Mouse (Mus musculus) embryonic fibroblast, embryonic 13.5 days (primary cell): Measurements from ENCODE around the gene Agxt. TPM values are rescaled to one million over a fixed set of nuclear protein-coding genes. Genes with fewer than 3 reads are reported as not detected.

Source experiments
- H3K27ac ChIP-seq: 2 replicates; pipeline ENCODE4 v1.5.1; 2012; ENCODE audit warnings: low read length, control low read depth, inconsistent platforms; ENCODE audit not compliant: insufficient read depth
- H3K4me1 ChIP-seq: 2 replicates; pipeline ENCODE4 v1.6.1; 2011; ENCODE audit warnings: low read length; ENCODE audit not compliant: control insufficient read depth, insufficient read depth
- H3K4me3 ChIP-seq: 2 replicates; pipeline ENCODE4 v1.5.1; 2011; ENCODE audit warnings: mild to moderate bottlenecking, control low read depth, low read length; ENCODE audit not compliant: insufficient read depth
- CTCF ChIP-seq: IDR thresholded peaks from 2 replicates; pipeline ENCODE4 v1.5.1; 2011; ENCODE audit warnings: mild to moderate bottlenecking, control low read depth, low read length, moderate library complexity, borderline replicate concordance; ENCODE audit not compliant: insufficient read depth
- POLR2A ChIP-seq: IDR thresholded peaks from 2 replicates; pipeline ENCODE4 v1.6.1; 2011; ENCODE audit warnings: low read depth, mild to moderate bottlenecking, control low read depth, low read length, moderate library complexity
- polyA plus RNA-seq: library from polyadenylated mRNA; stranded (reverse); fragments of >200 nt; gene quantifications from 2 replicates; pipeline ENCODE4 v1.2.4, GENCODE M21; 2011; ENCODE audit warnings: low read depth; ENCODE audit not compliant: missing spikeins, insufficient read length

Gene Agxt
- polyA plus RNA-seq, 1 experiment, result not detected

DNA sequence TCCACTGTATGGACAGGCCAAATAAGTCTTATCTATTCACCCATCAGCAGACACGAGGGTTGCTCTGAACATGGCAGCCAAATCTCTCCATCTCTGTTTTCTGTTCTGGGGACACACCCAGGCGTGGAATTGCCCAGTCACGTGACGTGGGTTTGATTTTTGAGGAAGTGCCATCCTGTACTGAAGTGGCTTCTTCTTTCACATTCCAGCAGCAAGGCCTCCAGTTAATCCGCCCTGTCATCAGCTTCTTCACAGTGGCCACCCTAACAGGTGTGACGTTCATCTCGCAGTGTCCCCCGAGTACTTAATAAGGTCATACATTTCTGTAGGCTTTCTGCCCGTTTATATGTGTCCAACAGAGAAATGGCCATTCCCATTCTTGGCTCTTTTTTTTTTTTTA is 30.4 kb downstream of the Agxt start:
- Histone ChIP-seq H3K4me1 (no peaks in the 10 kb centered on the region), H3K27ac (no peak overlapping the region), H3K4me3 (no peak overlapping the region)
- TF ChIP-seq POLR2A, result no peak
- TF ChIP-seq CTCF, result no peak

DNA sequence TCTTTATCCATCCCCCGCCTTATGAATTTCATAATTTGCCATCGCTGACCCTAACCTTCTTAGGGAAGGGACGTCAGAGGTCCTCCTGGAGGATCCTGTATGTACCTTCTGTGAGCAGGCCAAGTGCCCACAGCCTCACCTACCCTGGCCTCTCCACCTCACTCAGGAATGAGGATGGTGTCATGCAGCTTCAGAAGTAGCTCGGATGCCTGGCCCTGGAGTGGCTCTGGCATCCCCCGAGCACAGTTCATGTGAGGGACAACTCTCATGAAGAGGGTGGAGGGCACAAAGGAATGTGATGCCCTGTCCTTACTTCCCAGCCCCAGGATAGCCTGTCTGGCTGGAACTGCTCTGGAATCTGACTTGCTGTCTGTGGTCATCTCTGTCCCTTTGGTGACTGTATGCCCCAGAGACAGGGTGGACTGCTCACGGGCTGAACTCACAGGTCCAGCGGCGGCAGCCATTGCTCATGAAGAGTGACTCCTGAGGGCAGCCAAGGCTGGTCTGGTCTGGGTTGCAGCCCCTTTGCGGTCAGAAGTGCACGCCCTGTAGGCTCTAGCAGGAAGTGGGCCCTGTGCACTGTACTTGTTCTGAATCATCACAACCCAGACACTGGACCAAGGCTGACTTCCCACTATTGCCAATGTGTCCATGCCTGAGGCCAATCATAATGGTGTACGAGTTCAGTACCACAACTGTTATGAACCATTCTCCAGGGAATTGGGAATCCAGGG is 31.5 kb downstream of the Agxt start:
- Histone ChIP-seq H3K4me3 (no peak overlapping the region), H3K4me1 (no peaks in the 10 kb centered on the region), H3K27ac (no peak overlapping the region)
- no peak for TF ChIP-seq POLR2A
- no peak for TF ChIP-seq CTCF

DNA sequence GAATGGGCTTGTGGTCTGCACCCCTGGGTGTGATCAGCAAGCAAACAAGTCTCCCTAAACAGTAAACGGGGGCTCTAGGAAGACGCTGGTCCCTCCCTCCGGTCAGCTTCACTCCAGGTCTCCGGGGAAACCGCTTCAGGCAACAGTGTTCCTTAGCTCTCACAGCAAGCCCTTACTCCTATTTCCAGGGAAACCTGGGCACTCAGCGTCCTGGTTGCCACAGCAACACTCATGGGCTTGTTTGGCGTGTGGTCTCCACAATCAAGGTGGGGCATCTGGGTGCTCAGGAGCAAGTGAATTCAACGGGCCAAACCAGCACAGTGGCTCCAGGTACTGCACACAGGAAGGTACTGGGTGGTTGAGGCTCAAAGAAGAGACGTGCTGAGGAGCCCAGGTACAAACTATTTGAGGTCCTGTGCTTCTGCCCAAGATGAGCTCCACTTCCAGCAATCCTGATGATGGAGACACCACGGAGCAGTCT is 33.3 kb downstream of the Agxt start, which contains the start of gene Crocc2:
Gene Crocc2 (plus strand): TSS at position 431 of the 481 bp plus-strand sequence.
- H3K4me3 ChIP-seq, result no peak within 1 kb of the TSS
- H3K4me1 ChIP-seq, result peaks cover 3% of the 10 kb centered on the region; the same call in 1 of the 2 replicates
- no peak for TF ChIP-seq CTCF
- no peak for TF ChIP-seq POLR2A
- H3K27ac ChIP-seq, result no peak within 1 kb of the TSS

DNA sequence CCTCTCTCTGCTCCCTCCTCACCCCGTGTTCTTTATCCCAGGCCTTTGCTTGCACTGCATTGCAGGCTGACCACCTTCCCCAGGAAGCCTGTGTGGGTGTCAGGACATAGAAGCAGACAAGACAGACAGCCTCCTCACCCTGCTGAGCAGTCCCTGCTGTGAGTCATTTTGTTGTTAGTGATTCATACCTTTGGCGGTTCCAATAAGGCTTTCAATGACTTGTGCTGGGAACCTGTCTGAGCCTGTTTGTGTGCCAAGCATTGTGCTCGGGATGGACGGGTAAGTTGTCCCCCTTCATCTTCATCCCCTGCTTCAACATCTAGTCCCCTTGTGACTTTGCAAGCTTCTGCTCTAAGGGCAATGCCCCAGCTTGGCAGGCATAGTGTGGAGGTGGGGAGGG is 38.6 kb downstream of the Agxt start:
- TF ChIP-seq POLR2A (no peak), CTCF (no peak)
- H3K27ac ChIP-seq, result peak overlapping the region; percentile 45
- peaks cover 16% of the 10 kb centered on the region for H3K4me1 ChIP-seq
- no peak overlapping the region for H3K4me3 ChIP-seq

DNA sequence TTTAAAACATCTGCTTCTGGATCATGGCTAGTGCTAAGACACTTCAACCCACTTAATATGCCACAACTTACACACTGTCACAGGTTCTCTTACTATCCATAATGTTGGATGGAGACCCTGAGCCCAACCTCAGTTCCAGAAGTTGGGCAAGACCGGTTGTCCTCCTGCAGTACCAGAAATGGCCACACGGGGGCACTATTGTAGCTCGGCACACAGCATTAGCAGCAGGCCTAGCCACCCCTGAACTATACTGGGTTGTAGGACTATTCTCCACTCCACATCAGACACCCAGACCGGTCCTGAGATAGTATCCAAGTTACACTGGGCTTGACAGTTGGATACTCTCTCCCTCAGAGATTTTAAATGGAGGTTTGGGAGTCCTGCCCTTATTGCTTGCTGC is 39.4 kb downstream of the Agxt start:
- Histone ChIP-seq H3K27ac (peak overlapping the region; percentile 45), H3K4me3 (no peak overlapping the region), H3K4me1 (peaks cover 16% of the 10 kb centered on the region)
- TF ChIP-seq POLR2A (no peak), CTCF (peak; percentile 92)

DNA sequence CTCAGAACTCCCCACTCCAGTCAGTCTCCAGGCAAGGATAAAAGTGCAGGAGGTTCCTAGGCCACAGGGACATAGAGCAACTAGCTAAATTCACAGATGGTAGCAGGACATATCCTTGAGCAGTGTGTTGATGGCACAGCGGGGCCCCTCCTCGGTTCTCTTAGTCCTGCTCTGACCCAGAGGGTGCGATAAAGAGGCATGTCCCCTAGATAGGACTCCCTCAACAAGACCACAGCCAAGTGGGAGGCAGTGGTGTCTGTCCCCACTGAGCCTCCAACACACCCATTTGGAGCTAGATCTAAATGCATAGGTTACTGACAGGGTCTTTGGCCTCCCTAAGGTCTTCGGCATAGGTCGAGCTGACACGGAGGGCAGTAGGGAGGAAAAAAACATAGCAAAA is 40.8 kb downstream of the Agxt start:
- Histone ChIP-seq H3K27ac (peak overlapping the region; percentile 39; the same call in 1 of the 2 replicates), H3K4me3 (no peak overlapping the region), H3K4me1 (peaks cover 16% of the 10 kb centered on the region)
- TF ChIP-seq POLR2A, result no peak
- TF ChIP-seq CTCF, result no peak

DNA sequence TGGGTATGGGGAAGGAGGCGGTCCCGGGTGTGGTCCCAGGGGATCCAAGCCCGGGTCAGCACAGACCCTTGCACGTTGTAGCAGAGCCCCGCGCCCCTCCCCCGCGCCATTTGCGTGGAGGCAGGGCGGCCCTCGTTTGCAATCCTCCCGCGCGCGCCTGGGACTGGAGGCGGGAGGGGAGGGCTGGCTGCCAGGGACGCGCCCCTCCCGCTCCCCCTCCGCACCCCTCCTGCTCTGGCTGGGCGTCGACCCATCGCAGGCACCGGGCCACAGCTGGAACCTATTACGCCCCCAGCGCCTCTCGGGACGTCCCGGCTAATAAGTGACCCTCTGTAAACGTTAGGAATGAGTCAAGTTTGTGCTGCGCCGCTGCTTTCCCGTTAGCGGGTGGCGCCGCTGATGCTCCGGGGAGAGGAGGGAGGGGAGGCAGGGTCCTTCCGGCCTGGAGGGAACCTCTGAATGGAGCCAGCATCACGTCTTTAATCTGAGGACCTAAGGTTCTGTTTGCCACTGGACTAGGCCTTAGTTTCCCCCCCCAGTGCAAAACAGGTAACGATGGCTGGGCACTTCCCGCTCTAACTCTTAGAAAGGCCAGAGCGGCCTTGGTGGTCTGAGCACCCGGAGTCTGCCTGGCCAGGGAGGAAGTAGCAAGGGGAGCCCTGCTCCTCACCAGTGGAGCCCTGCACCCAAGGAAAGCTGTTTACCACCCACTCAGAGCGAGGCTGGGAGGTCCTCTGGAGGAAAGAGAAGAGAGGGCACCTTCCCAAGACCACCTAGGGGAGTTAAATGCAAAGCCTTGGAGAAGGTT is 41.7 kb downstream of the Agxt start:
- TF ChIP-seq POLR2A (peak; percentile 26; the same call in 1 of the 2 replicates), CTCF (no peak)
- Histone ChIP-seq H3K4me3 (no peak overlapping the region), H3K4me1 (peaks cover 16% of the 10 kb centered on the region), H3K27ac (peak overlapping the region; percentile 85)

DNA sequence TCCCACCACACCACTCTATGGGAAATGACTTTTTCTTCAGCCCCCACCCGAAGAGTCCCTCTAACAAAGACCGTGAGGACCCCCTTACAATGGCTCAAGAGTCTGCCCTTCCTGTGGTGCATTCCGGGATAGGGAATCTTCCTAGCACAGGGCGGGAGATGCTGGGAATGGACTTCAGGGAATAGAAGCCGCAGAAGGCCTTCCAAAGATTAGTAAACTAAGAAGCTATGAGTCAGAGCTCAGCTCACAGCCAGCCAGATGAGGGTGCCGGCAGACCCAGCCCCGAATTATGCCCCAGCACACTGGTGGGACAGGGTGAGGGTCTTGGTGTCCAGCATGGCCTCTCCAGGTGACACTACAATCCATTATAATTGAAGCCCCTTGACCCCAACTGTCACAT is 47.2 kb downstream of the Agxt start:
- no peaks in the 10 kb centered on the region; the same call in 1 of the 2 replicates for H3K4me1 ChIP-seq
- no peak overlapping the region for H3K4me3 ChIP-seq
- no peak overlapping the region for H3K27ac ChIP-seq
- TF ChIP-seq CTCF (no peak), POLR2A (no peak)

DNA sequence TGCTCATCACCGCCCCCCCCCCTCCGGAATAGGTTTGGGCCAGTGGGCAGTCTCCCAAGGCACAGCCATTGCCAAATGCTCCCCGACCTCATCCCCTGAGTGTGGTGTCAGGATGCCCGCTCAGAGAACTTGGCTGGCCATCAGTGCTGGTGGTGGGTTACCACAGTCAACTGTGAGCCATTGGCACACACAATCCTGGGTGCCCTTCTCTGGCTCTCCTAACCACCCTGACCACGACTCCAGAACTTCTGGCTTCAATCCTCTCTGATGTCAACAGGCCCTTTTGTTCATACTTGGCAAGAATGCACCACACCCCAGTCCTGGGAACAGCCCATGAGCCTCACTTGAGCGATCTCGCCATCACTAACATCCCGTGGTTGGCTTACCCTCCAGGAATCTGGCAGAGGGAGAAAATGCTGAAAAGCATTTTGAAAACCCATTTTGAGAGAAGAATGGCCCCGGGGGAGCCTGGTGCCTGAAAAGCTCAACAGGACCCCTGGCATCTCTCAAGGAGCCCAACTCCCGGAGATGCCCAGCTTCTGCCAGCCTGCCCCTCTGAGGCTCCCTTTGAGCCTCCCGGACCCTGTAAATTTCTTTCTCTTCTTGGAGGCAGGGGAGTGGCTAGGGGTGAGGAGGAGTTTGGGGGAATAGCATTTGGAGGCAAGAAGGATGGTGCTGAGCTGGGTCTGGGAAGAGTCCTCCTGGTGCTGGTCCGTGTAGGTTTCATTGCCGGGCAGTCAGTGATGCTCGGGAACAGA is 49.2 kb downstream of the Agxt start:
- H3K4me1 ChIP-seq, result no peaks in the 10 kb centered on the region; the same call in 1 of the 2 replicates
- TF ChIP-seq POLR2A (no peak), CTCF (no peak)
- H3K27ac ChIP-seq, result no peak overlapping the region
- no peak overlapping the region for H3K4me3 ChIP-seq
